Mouse (Mus musculus): ENCODE results near the gene St8sia4. TPM values are rescaled to one million over a fixed set of nuclear protein-coding genes. Genes with fewer than 3 reads are reported as not detected.
A peak's percentile ranks its signal among the peaks of the same experiment; 100 is the strongest.

St8sia4 gene
- 5.6 and 6.2 TPM in 2 replicates for polyA plus RNA-seq (2016; fragmentation: Nextera tagmentation; extraction: Ambion mirVana)

- under 1% methylated on average over 52 of the region's 52 CpGs for WGBS
- H3K4me3 ChIP-seq = peak within 1 kb of the TSS; percentile 66
- no peaks in the 10 kb centered on the region for H3K9me3 ChIP-seq
- H3K36me3 ChIP-seq (replicated peaks) = no peaks in the 10 kb centered on the region
- H3K4me1 ChIP-seq = peaks cover 25% of the 10 kb centered on the region
- DNase-seq (ENCODE audit: extremely low spot score, low spot score) = peak; percentile 88
- peaks cover 19% of the 10 kb centered on the region for H3K27me3 ChIP-seq (ENCODE audit: poor library complexity, severe bottlenecking)
- peak within 1 kb of the TSS; percentile 83 for H3K27ac ChIP-seq
Measured at GRCm38 (mm10) chr1:95667435-95668252, at the start of gene St8sia4. Gene St8sia4, minus strand, starts transcription at chr1:95667571.

- no peak overlapping the region for H3K27ac ChIP-seq
- DNase-seq (ENCODE audit: extremely low spot score, low spot score) = no peak
- no peaks in the 10 kb centered on the region for H3K27me3 ChIP-seq (ENCODE audit: poor library complexity, severe bottlenecking)
- WGBS = 79% methylated on average over 3 of the region's 3 CpGs
- H3K9me3 ChIP-seq = no peaks in the 10 kb centered on the region
- H3K4me1 ChIP-seq = no peaks in the 10 kb centered on the region
- H3K4me3 ChIP-seq = no peak overlapping the region
- no peaks in the 10 kb centered on the region for H3K36me3 ChIP-seq (replicated peaks)
Measured at GRCm38 (mm10) chr1:95709181-95709580, 41.8 kb upstream of the St8sia4 start.

GRCm38 (mm10) chr1:95699903-95700302 lies 32.5 kb upstream of the St8sia4 start:
- Histone ChIP-seq H3K4me1 (no peaks in the 10 kb centered on the region), H3K4me3 (no peak overlapping the region), H3K27ac (no peak overlapping the region), H3K9me3 (no peaks in the 10 kb centered on the region), H3K27me3 (ENCODE audit: poor library complexity, severe bottlenecking) (no peaks in the 10 kb centered on the region), H3K36me3 (replicated peaks) (no peaks in the 10 kb centered on the region)
- DNase-seq (ENCODE audit: extremely low spot score, low spot score) = no peak

GRCm38 (mm10) chr1:95674052-95674451 lies 6.7 kb upstream of the St8sia4 start:
- 80% methylated on average over 3 of the region's 3 CpGs for WGBS
- H3K27me3 ChIP-seq (ENCODE audit: poor library complexity, severe bottlenecking) = peaks cover under 1% of the 10 kb centered on the region
- H3K4me1 ChIP-seq = no peaks in the 10 kb centered on the region
- no peak for DNase-seq (ENCODE audit: extremely low spot score, low spot score)
- H3K27ac ChIP-seq = no peak overlapping the region
- no peaks in the 10 kb centered on the region for H3K36me3 ChIP-seq (replicated peaks)
- no peak overlapping the region for H3K4me3 ChIP-seq
- no peaks in the 10 kb centered on the region for H3K9me3 ChIP-seq

- Histone ChIP-seq H3K4me1 (peaks cover 25% of the 10 kb centered on the region), H3K9me3 (no peaks in the 10 kb centered on the region), H3K36me3 (replicated peaks) (no peaks in the 10 kb centered on the region), H3K27ac (peak overlapping the region; percentile 83), H3K4me3 (peak overlapping the region; percentile 66), H3K27me3 (ENCODE audit: poor library complexity, severe bottlenecking) (peaks cover 19% of the 10 kb centered on the region)
- 5% methylated on average over 6 of the region's 6 CpGs for WGBS
- DNase-seq (ENCODE audit: extremely low spot score, low spot score) = peak; percentile 29
Measured at GRCm38 (mm10) chr1:95668253-95668805, 958 bp upstream of the St8sia4 start.

- Histone ChIP-seq H3K27ac (peak overlapping the region; percentile 83), H3K9me3 (no peaks in the 10 kb centered on the region), H3K36me3 (replicated peaks) (no peaks in the 10 kb centered on the region), H3K4me1 (peaks cover 25% of the 10 kb centered on the region), H3K27me3 (ENCODE audit: poor library complexity, severe bottlenecking) (peaks cover 19% of the 10 kb centered on the region), H3K4me3 (peak overlapping the region; percentile 66)
- DNase-seq (ENCODE audit: extremely low spot score, low spot score) = peak; percentile 19
- WGBS = 1% methylated on average over 14 of the region's 14 CpGs
Measured at GRCm38 (mm10) chr1:95666541-95667320, 640 bp downstream of the St8sia4 start.

GRCm38 (mm10) chr1:95665951-95666484 lies 1.4 kb downstream of the St8sia4 start:
- 2% methylated on average over 17 of the region's 17 CpGs for WGBS
- peak overlapping the region; percentile 72 for H3K27ac ChIP-seq

GRCm38 (mm10) chr1:95664969-95665702 lies 2.2 kb downstream of the St8sia4 start:
- Histone ChIP-seq H3K27ac (peak overlapping the region; percentile 72), H3K4me1 (peaks cover 25% of the 10 kb centered on the region), H3K27me3 (ENCODE audit: poor library complexity, severe bottlenecking) (peaks cover 19% of the 10 kb centered on the region), H3K36me3 (replicated peaks) (no peaks in the 10 kb centered on the region), H3K4me3 (peak overlapping the region; percentile 66), H3K9me3 (no peaks in the 10 kb centered on the region)
- WGBS = 15% methylated on average over 22 of the region's 22 CpGs
- peak; percentile 43 for DNase-seq (ENCODE audit: extremely low spot score, low spot score)

More at GRCm38 (mm10) chr1:95665951-95666484, 1.4 kb downstream of the St8sia4 start:
- no peaks in the 10 kb centered on the region for H3K36me3 ChIP-seq (replicated peaks)
- peak; percentile 38 for DNase-seq (ENCODE audit: extremely low spot score, low spot score)
- H3K27me3 ChIP-seq (ENCODE audit: poor library complexity, severe bottlenecking) = peaks cover 19% of the 10 kb centered on the region
- peak overlapping the region; percentile 66 for H3K4me3 ChIP-seq
- peaks cover 25% of the 10 kb centered on the region for H3K4me1 ChIP-seq
- H3K9me3 ChIP-seq = no peaks in the 10 kb centered on the region

GRCm38 (mm10) chr1:95664321-95664825 lies 3.0 kb downstream of the St8sia4 start:
- Histone ChIP-seq H3K9me3 (no peaks in the 10 kb centered on the region), H3K27me3 (ENCODE audit: poor library complexity, severe bottlenecking) (peaks cover 19% of the 10 kb centered on the region), H3K4me1 (peaks cover 25% of the 10 kb centered on the region), H3K36me3 (replicated peaks) (no peaks in the 10 kb centered on the region), H3K4me3 (peak overlapping the region; percentile 66), H3K27ac (0 out of 2 replicates have a peak overlapping the region, but pooled peaks have one; percentile 25)
- WGBS = 23% methylated on average over 4 of the region's 4 CpGs
- peak; percentile 14 for DNase-seq (ENCODE audit: extremely low spot score, low spot score)

GRCm38 (mm10) chr1:95657051-95657668 lies 10.2 kb downstream of the St8sia4 start:
- Histone ChIP-seq H3K36me3 (replicated peaks) (no peaks in the 10 kb centered on the region; the same call in 1 of the 2 replicates), H3K27me3 (ENCODE audit: poor library complexity, severe bottlenecking) (no peaks in the 10 kb centered on the region), H3K4me3 (no peak overlapping the region), H3K9me3 (no peaks in the 10 kb centered on the region), H3K4me1 (no peaks in the 10 kb centered on the region), H3K27ac (no peak overlapping the region)
- WGBS = 84% methylated on average over 5 of the region's 5 CpGs
- no peak for DNase-seq (ENCODE audit: extremely low spot score, low spot score)

- no peaks in the 10 kb centered on the region; the same call in 1 of the 2 replicates for H3K36me3 ChIP-seq (replicated peaks)
- DNase-seq (ENCODE audit: extremely low spot score, low spot score) = no peak
- H3K27me3 ChIP-seq (ENCODE audit: poor library complexity, severe bottlenecking) = no peaks in the 10 kb centered on the region
- no peaks in the 10 kb centered on the region for H3K4me1 ChIP-seq
- H3K27ac ChIP-seq = no peak overlapping the region
- no peak overlapping the region for H3K4me3 ChIP-seq
- WGBS = 90% methylated on average over 9 of the region's 9 CpGs
- no peaks in the 10 kb centered on the region for H3K9me3 ChIP-seq
Measured at GRCm38 (mm10) chr1:95655564-95655963, 11.8 kb downstream of the St8sia4 start.
